Mouse (Mus musculus): ENCODE measurements around the gene Tmem107. TPM values are rescaled to one million over a fixed set of nuclear protein-coding genes. Genes with fewer than 3 reads are reported as not detected.

The Tmem107 gene
- polyA plus RNA-seq, 1 experiment: 63.5 TPM

GRCm38 (mm10) chr11:69103531-69104435, 33.2 kb downstream of the Tmem107 start:
- TF ChIP-seq GATA1 (IDR thresholded peaks at IDR 0.05; ENCODE audit: low read length): no peak

- TF ChIP-seq GATA1 (IDR thresholded peaks at IDR 0.05; ENCODE audit: low read length): no peak
Measured at GRCm38 (mm10) chr11:69104487-69104886, 33.9 kb downstream of the Tmem107 start.

GRCm38 (mm10) chr11:69105227-69105626, 34.6 kb downstream of the Tmem107 start:
- no peak for TF ChIP-seq GATA1 (IDR thresholded peaks at IDR 0.05; ENCODE audit: low read length)

- no peak for TF ChIP-seq GATA1 (IDR thresholded peaks at IDR 0.05; ENCODE audit: low read length)
Measured at GRCm38 (mm10) chr11:69105796-69106195, 35.2 kb downstream of the Tmem107 start.

- no peak for TF ChIP-seq GATA1 (IDR thresholded peaks at IDR 0.05; ENCODE audit: low read length)
Measured at GRCm38 (mm10) chr11:69106299-69106698, 35.7 kb downstream of the Tmem107 start.

GRCm38 (mm10) chr11:69106842-69107241, 36.2 kb downstream of the Tmem107 start:
- no peak for TF ChIP-seq GATA1 (IDR thresholded peaks at IDR 0.05; ENCODE audit: low read length)

- no peak for TF ChIP-seq GATA1 (IDR thresholded peaks at IDR 0.05; ENCODE audit: low read length)
Measured at GRCm38 (mm10) chr11:69107676-69108075, 37.1 kb downstream of the Tmem107 start.

- TF ChIP-seq GATA1 (IDR thresholded peaks at IDR 0.05; ENCODE audit: low read length): no peak
Measured at GRCm38 (mm10) chr11:69108223-69108622, 37.6 kb downstream of the Tmem107 start.

- no peak for TF ChIP-seq GATA1 (IDR thresholded peaks at IDR 0.05; ENCODE audit: low read length)
Measured at GRCm38 (mm10) chr11:69109032-69109900, 38.7 kb downstream of the Tmem107 start.

GRCm38 (mm10) chr11:69110319-69111046, 39.9 kb downstream of the Tmem107 start:
- TF ChIP-seq GATA1 (IDR thresholded peaks at IDR 0.05; ENCODE audit: low read length): no peak

GRCm38 (mm10) chr11:69111051-69111810, 40.6 kb downstream of the Tmem107 start:
- no peak for TF ChIP-seq GATA1 (IDR thresholded peaks at IDR 0.05; ENCODE audit: low read length)

GRCm38 (mm10) chr11:69111865-69112264, 41.3 kb downstream of the Tmem107 start:
- no peak for TF ChIP-seq GATA1 (IDR thresholded peaks at IDR 0.05; ENCODE audit: low read length)

GRCm38 (mm10) chr11:69114018-69114417, 43.4 kb downstream of the Tmem107 start:
- no peak for TF ChIP-seq GATA1 (IDR thresholded peaks at IDR 0.05; ENCODE audit: low read length)

- TF ChIP-seq GATA1 (IDR thresholded peaks at IDR 0.05; ENCODE audit: low read length): no peak
Measured at GRCm38 (mm10) chr11:69114621-69115020, 44.0 kb downstream of the Tmem107 start.

GRCm38 (mm10) chr11:69116843-69117242, 46.2 kb downstream of the Tmem107 start:
- TF ChIP-seq GATA1 (IDR thresholded peaks at IDR 0.05; ENCODE audit: low read length): no peak

Data from G1E-ER4 (cell line).